Comparison of ENCODE assay signal across 20 mouse cellular contexts in genomic region chr10:61720331-61720730, GRCm38 (mm10). TPM values are rescaled to one million over a fixed set of nuclear protein-coding genes. Genes with fewer than 3 reads are reported as not detected.
DNase-seq lines count a peak whose midpoint lies in the region; ATAC-seq and TF ChIP-seq lines count a peak whose summit lies in the region.
"Had no signal": no experiment of that assay in that cellular context is flagged by ENCODE, and none has a peak within 500 bp of the region (broad histone marks: within the 10 kb centered on the region; RNA-seq: fewer than 3 reads in every experiment).

No protein-coding gene starts in this region.

- H3K4me2 ChIP-seq in midbrain, embryonic 16.5 days (ENCODE audit: low read length) = no peak overlapping the region
- H3K4me2 ChIP-seq: embryonic facial prominence, embryonic 12.5 days; forebrain, embryonic 15.5 days; hindbrain, embryonic 13.5 days had no signal

- no peak for TF ChIP-seq CTCF in lung, adult 2 months (IDR thresholded peaks at IDR 0.05; ENCODE audit: insufficient read depth, low read length)
- no peak for TF ChIP-seq CTCF in heart, adult 2 months (IDR thresholded peaks at IDR 0.05)

- WGBS in lung, adult 2 months = 71% methylated on average over 7 of the region's 7 CpGs
- WGBS in heart, adult 2 months = 75% methylated on average over 7 of the region's 7 CpGs
- WGBS in midbrain, embryonic 16.5 days = 91% methylated on average over 7 of the region's 7 CpGs

- no peaks in the 10 kb centered on the region for H3K79me2 ChIP-seq in heart, adult 2 months (replicated peaks; ENCODE audit: control insufficient read depth, insufficient read depth, low read length)

- H3K9me3 ChIP-seq in midbrain, embryonic 16.5 days (replicated peaks; ENCODE audit: control insufficient read depth, low read length, poor library complexity, severe bottlenecking) = no peaks in the 10 kb centered on the region
- H3K9me3 ChIP-seq: embryonic facial prominence, embryonic 12.5 days; forebrain, embryonic 15.5 days; heart, embryonic 10.5 days; hindbrain, embryonic 13.5 days had no signal

- no peak overlapping the region for H3K9ac ChIP-seq in heart, adult 2 months (ENCODE audit: low read depth, low read length)
- no peak overlapping the region for H3K9ac ChIP-seq in midbrain, embryonic 16.5 days (ENCODE audit: low read depth, low read length)
- H3K9ac ChIP-seq: embryonic facial prominence, embryonic 12.5 days; forebrain, embryonic 15.5 days; hindbrain, embryonic 13.5 days had no signal

- H3K27ac ChIP-seq in brown adipose tissue, adult 24 weeks (replicated peaks; ENCODE audit: low read depth, low read length) = peak overlapping the region; percentile 95
- H3K27ac ChIP-seq in heart, adult 2 months = no peak overlapping the region
- H3K27ac ChIP-seq in midbrain, embryonic 16.5 days (ENCODE audit: low read length) = no peak overlapping the region
- H3K27ac ChIP-seq: embryonic facial prominence, embryonic 12.5 days; forebrain, embryonic 15.5 days; heart, embryonic 10.5 days; hindbrain, embryonic 13.5 days; hindbrain, postnatal 0 days had no signal

- no peaks in the 10 kb centered on the region for H3K27me3 ChIP-seq in heart, adult 2 months (ENCODE audit: control insufficient read depth, insufficient read depth, low read length)
- H3K27me3 ChIP-seq in midbrain, embryonic 16.5 days (ENCODE audit: control insufficient read depth, insufficient read depth, low read depth, low read length) = no peaks in the 10 kb centered on the region
- H3K27me3 ChIP-seq: CH12.LX; embryonic facial prominence, embryonic 12.5 days; forebrain, embryonic 15.5 days had no signal

- peak; percentile 47 for DNase-seq in ovary, adult 18-20 months (ENCODE audit: low spot score)
- no peak for DNase-seq in ovary, postnatal 36 days (ENCODE audit: low spot score)
- DNase-seq in adrenal gland, postnatal 10 days = peak; percentile 78
- no peak for DNase-seq in lung, adult 2 months
- no peak for DNase-seq in heart, adult 2 months
- DNase-seq: cerebellum, adult 11 months; cerebellum, adult 9-10 months; cerebellum, postnatal 25 days; gastrocnemius, postnatal 36 days; heart, adult 11 months; heart, postnatal 10 days; heart, postnatal 4 days had no signal

- ATAC-seq in midbrain, embryonic 16.5 days = no peak
- ATAC-seq: forebrain, embryonic 15.5 days; hindbrain, postnatal 0 days had no signal

- no peaks in the 10 kb centered on the region for H3K36me3 ChIP-seq in heart, adult 2 months (ENCODE audit: control insufficient read depth, insufficient read depth, low read length)
- H3K36me3 ChIP-seq in midbrain, embryonic 16.5 days (ENCODE audit: control insufficient read depth, insufficient read depth, low read length) = no peaks in the 10 kb centered on the region
- H3K36me3 ChIP-seq: embryonic facial prominence, embryonic 12.5 days; forebrain, embryonic 15.5 days; hindbrain, embryonic 13.5 days had no signal

- no peak for TF ChIP-seq POLR2A in lung, adult 2 months (IDR thresholded peaks at IDR 0.05; ENCODE audit: borderline replicate concordance, extremely low read depth, low read depth, low read length)
- no peak for TF ChIP-seq POLR2A in heart, adult 2 months (IDR thresholded peaks at IDR 0.05; ENCODE audit: insufficient read depth, low read depth, low read length)

- H3K4me1 ChIP-seq in brown adipose tissue, adult 24 weeks (ENCODE audit: control insufficient read depth, insufficient read depth, insufficient read length, low read length) = peaks cover 8% of the 10 kb centered on the region
- H3K4me1 ChIP-seq in lung, adult 2 months (ENCODE audit: control insufficient read depth, insufficient read depth, low read length) = no peaks in the 10 kb centered on the region; the same call in 1 of the 2 replicates
- peaks cover 4% of the 10 kb centered on the region for H3K4me1 ChIP-seq in heart, adult 2 months (ENCODE audit: control insufficient read depth, insufficient read depth, low read length)
- H3K4me1 ChIP-seq in midbrain, embryonic 16.5 days (ENCODE audit: control insufficient read depth, insufficient read depth, low read length) = peaks cover 6% of the 10 kb centered on the region

- intact Hi-C loops in heart, adult 2 months (cut with DNase I) = no loop called here

- peak overlapping the region; percentile 24; the same call in 1 of the 2 replicates for H3K4me3 ChIP-seq in brown adipose tissue, adult 24 weeks (ENCODE audit: insufficient read depth, low read depth, low read length)
- H3K4me3 ChIP-seq in lung, adult 2 months (replicated peaks; ENCODE audit: extremely low read depth, low read depth, low read length) = no peak overlapping the region
- H3K4me3 ChIP-seq in heart, adult 2 months = no peak overlapping the region
- H3K4me3 ChIP-seq in midbrain, embryonic 16.5 days (ENCODE audit: low read depth, low read length) = no peak overlapping the region
- H3K4me3 ChIP-seq: embryonic facial prominence, embryonic 12.5 days; forebrain, embryonic 15.5 days; heart, embryonic 10.5 days; hindbrain, embryonic 13.5 days had no signal

- no peak for TF ChIP-seq EP300 in heart, adult 2 months (IDR thresholded peaks at IDR 0.05; ENCODE audit: insufficient read depth, low read depth, low read length)

RNA-seq across cellular contexts. Expression of gene Aifm2, which starts 5.3 kb away (rescaled TPM):
- 100 to 1,000 TPM; 292 TPM for total RNA-seq in adrenal gland, postnatal 10 days (2021)
- polyA plus RNA-seq in brown adipose tissue, adult 24 weeks (2012; ENCODE audit: insufficient read depth, insufficient read length, missing spikeins) = 261 and 314 TPM in 2 replicates
- polyA plus RNA-seq in lung, adult 2 months (2012; rRNA removed) = 19.3 and 22.1 TPM in 2 replicates
- 10 to 100 TPM; 24.6 to 28.9 TPM for total RNA-seq in heart, adult 2 months (2021)
- polyA plus RNA-seq in heart, adult 2 months (2012; rRNA removed) = 32.9 and 39.5 TPM in 2 replicates
- polyA plus RNA-seq in midbrain, embryonic 16.5 days (2015; fragmentation: Nextera tagmentation; extraction: Ambion mirVana) = 13.2 and 13.9 TPM in 2 replicates

RNA-seq across cellular contexts. Expression of gene Tysnd1, which starts 25.0 kb away (rescaled TPM):
- total RNA-seq in adrenal gland, postnatal 10 days (2021) = 10 to 100 TPM; 84.3 to 87.3 TPM
- polyA plus RNA-seq in brown adipose tissue, adult 24 weeks (2012; ENCODE audit: insufficient read depth, insufficient read length, missing spikeins) = 47.1 and 58.6 TPM in 2 replicates
- polyA plus RNA-seq in lung, adult 2 months (2012; rRNA removed) = 50.2 and 69.7 TPM in 2 replicates
- 10 to 100 TPM; 20.2 to 22.3 TPM for total RNA-seq in heart, adult 2 months (2021)
- 24.8 and 27.2 TPM in 2 replicates for polyA plus RNA-seq in heart, adult 2 months (2012; rRNA removed)
- polyA plus RNA-seq in midbrain, embryonic 16.5 days (2015; fragmentation: Nextera tagmentation; extraction: Ambion mirVana) = 21.4 and 21.9 TPM in 2 replicates

RNA-seq across cellular contexts. Expression of gene Sar1a, which starts 40.2 kb away (rescaled TPM):
- total RNA-seq in adrenal gland, postnatal 10 days (2021) = 100 to 1,000 TPM; 161 to 179 TPM
- 79.8 and 89.1 TPM in 2 replicates for polyA plus RNA-seq in brown adipose tissue, adult 24 weeks (2012; ENCODE audit: insufficient read depth, insufficient read length, missing spikeins)
- 64.5 and 79.6 TPM in 2 replicates for polyA plus RNA-seq in lung, adult 2 months (2012; rRNA removed)
- total RNA-seq in heart, adult 2 months (2021) = 100 to 1,000 TPM; 166 to 197 TPM
- polyA plus RNA-seq in heart, adult 2 months (2012; rRNA removed) = 82.7 and 134 TPM in 2 replicates
- 197 and 202 TPM in 2 replicates for polyA plus RNA-seq in midbrain, embryonic 16.5 days (2015; fragmentation: Nextera tagmentation; extraction: Ambion mirVana)

Comparison
In these comparisons a context has a peak if more than half of its experiments do, and no peak if none do; other contexts are left out.
1. DNase-seq: peak in ovary, adult 18-20 months (single experiment) and adrenal gland, postnatal 10 days (single experiment); none in ovary, postnatal 36 days (single experiment), lung, adult 2 months (single experiment) and heart, adult 2 months (0 of 2).